Mouse (Mus musculus) testis, adult 2 months (tissue): ENCODE measurements around the gene Ptrhd1.

ENCODE experiments used
- CTCF ChIP-seq: fragments of 200-500 bp; IDR thresholded peaks from 2 replicates; pipeline ENCODE4 v1.5.1; 2012; ENCODE audit warnings: low read depth, mild to moderate bottlenecking, inconsistent platforms, low read length, moderate library complexity; ENCODE audit not compliant: control insufficient read depth, insufficient read depth, insufficient replicate concordance
- POLR2A ChIP-seq: fragments of 200-500 bp; IDR thresholded peaks from 2 replicates; pipeline ENCODE4 v1.6.1; 2012; ENCODE audit warnings: low read depth, mild to moderate bottlenecking, inconsistent platforms, low read length, moderate library complexity; ENCODE audit not compliant: control insufficient read depth

GRCm38 (mm10) chr12:4188171-4189059 is 45.4 kb upstream of the Ptrhd1 start:
- TF ChIP-seq CTCF (no peak), POLR2A (no peak)
